Mouse (Mus musculus) cerebellum, postnatal 4 days (tissue): ENCODE data around the gene Frmpd3.
A peak's percentile ranks its signal among the peaks of the same experiment; 100 is the strongest.

Experiments
- DNase-seq, 2 experiments: peaks; one replicate each; pipeline ENCODE4 v3.0.0; 2022; ENCODE audit warnings: low spot score in 2 of 2, mixed read lengths in 1 of 2

Gene Frmpd3

GRCm38 (mm10) chrX:140456279-140456731 is 114.2 kb downstream of the Frmpd3 start, which contains the start of gene Prps1:
TSS of gene Prps1 (plus strand) at chrX:140456613.
- peak; percentile 63 to 80 for DNase-seq

GRCm38 (mm10) chrX:140456751-140457491 is 114.9 kb downstream of the Frmpd3 start:
- DNase-seq: peak in 1 of 2 experiments; percentile 6

GRCm38 (mm10) chrX:140457502-140457901 is 115.4 kb downstream of the Frmpd3 start:
- DNase-seq: no peak

- DNase-seq: no peak
Measured at GRCm38 (mm10) chrX:140478231-140478630, 136.2 kb downstream of the Frmpd3 start.

- peak in 1 of 2 experiments; percentile 12 for DNase-seq
Measured at GRCm38 (mm10) chrX:140479171-140479570, 137.1 kb downstream of the Frmpd3 start.
